Mouse (Mus musculus): ENCODE results near the gene Mcrip2.
"Not testable (repeated sequence)": the region's sequence is repeated elsewhere in the genome, so short reads cannot be mapped to it uniquely, and the experiment has no call there.

Gene Mcrip2

GRCm38 (mm10) chr17:25880196-25880910, 11.8 kb upstream of the Mcrip2 start, which contains the start of gene Wfikkn1:
Wfikkn1 (minus strand) TSS chr17:25880858.
- DNase-seq: peak; percentile 91

- DNase-seq: peak; percentile 93
Observed at GRCm38 (mm10) chr17:25879750-25880149, 11.2 kb upstream of the Mcrip2 start.

GRCm38 (mm10) chr17:25879261-25879660, 10.7 kb upstream of the Mcrip2 start:
- DNase-seq: peak; percentile 94

GRCm38 (mm10) chr17:25878611-25879180, 10.1 kb upstream of the Mcrip2 start:
- DNase-seq: peak; percentile 93

GRCm38 (mm10) chr17:25877741-25878610, 9.4 kb upstream of the Mcrip2 start:
- DNase-seq: peak; percentile 93

- DNase-seq: peak; percentile 91
Observed at GRCm38 (mm10) chr17:25877025-25877424, 8.5 kb upstream of the Mcrip2 start.

GRCm38 (mm10) chr17:25876347-25876915, 7.9 kb upstream of the Mcrip2 start:
- DNase-seq: peak; percentile 94

- DNase-seq: peak; percentile 99
Observed at GRCm38 (mm10) chr17:25875171-25876136, 6.9 kb upstream of the Mcrip2 start.

- DNase-seq: peak; percentile 98
Observed at GRCm38 (mm10) chr17:25874721-25875170, 6.2 kb upstream of the Mcrip2 start, which contains the start of gene Mettl26. Mettl26 (plus strand) TSS chr17:25875074.

- no peak for DNase-seq
Observed at GRCm38 (mm10) chr17:25874148-25874720, 5.7 kb upstream of the Mcrip2 start.

- DNase-seq: peak; percentile 92
Observed at GRCm38 (mm10) chr17:25873405-25874147, 5.0 kb upstream of the Mcrip2 start.

- no peak for DNase-seq
Observed at GRCm38 (mm10) chr17:25872676-25873075, 4.1 kb upstream of the Mcrip2 start.

- not testable (repeated sequence) for DNase-seq
Observed at GRCm38 (mm10) chr17:25871566-25871965, 3.0 kb upstream of the Mcrip2 start.

- DNase-seq: peak; percentile 87
Observed at GRCm38 (mm10) chr17:25869954-25870353, 1.4 kb upstream of the Mcrip2 start.

- DNase-seq: no peak
Observed at GRCm38 (mm10) chr17:25869498-25869897, 934 bp upstream of the Mcrip2 start.

GRCm38 (mm10) chr17:25867836-25868600, 546 bp downstream of the Mcrip2 start:
- peak; percentile 98 for DNase-seq

GRCm38 (mm10) chr17:25867509-25867835, 1.1 kb downstream of the Mcrip2 start:
- no peak for DNase-seq

- DNase-seq: peak; percentile 96
Observed at GRCm38 (mm10) chr17:25866172-25866571, 2.4 kb downstream of the Mcrip2 start.

- DNase-seq: no peak
Observed at GRCm38 (mm10) chr17:25865288-25865687, 3.3 kb downstream of the Mcrip2 start.

GRCm38 (mm10) chr17:25864311-25864710, 4.3 kb downstream of the Mcrip2 start:
- DNase-seq: no peak

Data from heart, adult 11 months (tissue).